Mouse (Mus musculus) forebrain, embryonic 11.5 days (tissue): ENCODE data around the gene Ddx55. TPM values are rescaled to one million over a fixed set of nuclear protein-coding genes. Genes with fewer than 3 reads are reported as not detected.

Source experiments
- ATAC-seq: fragments of 200-750 bp; cut with Nextera tagmentation; replicated peaks from 2 replicates; pipeline ENCODE4 v1.8.0; 2017; ENCODE audit warnings: moderate TSS enrichment; ENCODE audit not compliant: low FRiP score
- DNase-seq: peaks from one replicate; pipeline ENCODE4 v3.0.0-alpha.2; 2017; ENCODE audit warnings: low spot score
- H3K27ac ChIP-seq: fragments of 300-500 bp; sonication (generic); 2 replicates; pipeline ENCODE4 v1.5.1; 2014; ENCODE audit warnings: low read depth, low read length
- H3K27me3 ChIP-seq: fragments of 300-500 bp; sonication (generic); 2 replicates; pipeline ENCODE4 v1.6.1; 2014; ENCODE audit warnings: mild to moderate bottlenecking, low read length, mixed read lengths; ENCODE audit not compliant: control insufficient read depth, insufficient read depth
- H3K36me3 ChIP-seq: fragments of 300-500 bp; sonication (generic); 2 replicates; pipeline ENCODE4 v1.6.1; 2014; ENCODE audit warnings: mild to moderate bottlenecking, low read length, moderate library complexity, mixed read lengths; ENCODE audit not compliant: control insufficient read depth, insufficient read depth
- H3K4me1 ChIP-seq: fragments of 300-500 bp; sonication (generic); replicated peaks from 2 replicates; pipeline ENCODE4 v1.6.1; 2014; ENCODE audit warnings: low read length, mixed read lengths; ENCODE audit not compliant: control insufficient read depth, insufficient read depth
- H3K4me2 ChIP-seq: fragments of 300-500 bp; sonication (generic); 2 replicates; pipeline ENCODE4 v1.6.1; 2014; ENCODE audit warnings: low read depth, mild to moderate bottlenecking, low read length, moderate library complexity, mixed read lengths; ENCODE audit not compliant: severe bottlenecking
- H3K4me3 ChIP-seq: fragments of 300-500 bp; sonication (generic); 2 replicates; pipeline ENCODE4 v1.5.1; 2014; ENCODE audit warnings: low read depth, low read length
- H3K9ac ChIP-seq: fragments of 300-500 bp; sonication (generic); 2 replicates; pipeline ENCODE4 v1.6.1; 2014; ENCODE audit warnings: low read length
- H3K9me3 ChIP-seq: fragments of 300-500 bp; sonication (generic); 2 replicates; pipeline ENCODE4 v1.6.1; 2016; ENCODE audit warnings: low read length, mixed read lengths; ENCODE audit not compliant: control insufficient read depth
- WGBS: fragments of 180-500 bp; shearing (Covaris S2); extraction: QIAGEN DNeasy Blood & Tissue Kit; methylation state at CpG from one replicate; pipeline ENCODE4 v1.1.7; 2014; 5-methylcytosine and 5-hydroxymethylcytosine counted together
- polyA plus RNA-seq: library from polyadenylated mRNA; unstranded; fragments of >200 nt; fragmentation: Nextera tagmentation; extraction: Ambion mirVana; gene quantifications from 2 replicates; pipeline ENCODE4 v1.2.1, GENCODE M21; 2014

Ddx55 gene
- polyA plus RNA-seq, 1 experiment from 2014 or later = 18.3 TPM

- H3K4me3 ChIP-seq = peak within 1 kb of the TSS; percentile 62
- peaks cover 16% of the 10 kb centered on the region for H3K4me1 ChIP-seq
- ATAC-seq = peak; percentile 95
- H3K27me3 ChIP-seq = no peaks in the 10 kb centered on the region
- under 1% methylated on average over 83 of the region's 96 CpGs for WGBS
- peak; percentile 93 for DNase-seq
- H3K4me2 ChIP-seq = peak within 1 kb of the TSS; percentile 54
- H3K36me3 ChIP-seq = no peaks in the 10 kb centered on the region
- H3K27ac ChIP-seq = peak within 1 kb of the TSS; percentile 55
- H3K9ac ChIP-seq = peak within 1 kb of the TSS; percentile 70
- H3K9me3 ChIP-seq = no peaks in the 10 kb centered on the region
Observed at GRCm38 (mm10) chr5:124530655-124531582, 21.7 kb upstream of the Ddx55 start, which contains the start of gene Rilpl1. Gene Rilpl1 (minus strand): TSS chr5:124531391.

- Histone ChIP-seq H3K4me2 (peak overlapping the region; percentile 54), H3K9me3 (no peaks in the 10 kb centered on the region), H3K36me3 (no peaks in the 10 kb centered on the region), H3K27me3 (no peaks in the 10 kb centered on the region), H3K9ac (peak overlapping the region; percentile 70), H3K4me3 (peak overlapping the region; percentile 62), H3K27ac (peak overlapping the region; percentile 55; the same call in 1 of the 2 replicates), H3K4me1 (peaks cover 16% of the 10 kb centered on the region)
- no peak for DNase-seq
- ATAC-seq = peak; percentile 72; the same call in 1 of the 2 replicates
- 9% methylated on average over 14 of the region's 14 CpGs for WGBS
Observed at GRCm38 (mm10) chr5:124531583-124531930, 21.1 kb upstream of the Ddx55 start.

GRCm38 (mm10) chr5:124532451-124532850 lies 20.2 kb upstream of the Ddx55 start:
- DNase-seq = no peak

GRCm38 (mm10) chr5:124535016-124535415 lies 17.6 kb upstream of the Ddx55 start:
- Histone ChIP-seq H3K4me2 (no peak overlapping the region), H3K9me3 (no peaks in the 10 kb centered on the region), H3K36me3 (no peaks in the 10 kb centered on the region), H3K9ac (no peak overlapping the region), H3K4me3 (no peak overlapping the region), H3K4me1 (peaks cover 4% of the 10 kb centered on the region; the same call in 1 of the 2 replicates), H3K27ac (no peak overlapping the region), H3K27me3 (no peaks in the 10 kb centered on the region)
- WGBS = 79% methylated on average over 5 of the region's 5 CpGs
- no peak for ATAC-seq
- DNase-seq = no peak

More at GRCm38 (mm10) chr5:124532451-124532850, 20.2 kb upstream of the Ddx55 start:
- Histone ChIP-seq H3K4me1 (peaks cover 16% of the 10 kb centered on the region), H3K27me3 (no peaks in the 10 kb centered on the region), H3K4me3 (no peak overlapping the region), H3K36me3 (no peaks in the 10 kb centered on the region), H3K27ac (no peak overlapping the region), H3K9ac (no peak overlapping the region), H3K9me3 (no peaks in the 10 kb centered on the region), H3K4me2 (no peak overlapping the region)
- 38% methylated on average over 7 of the region's 7 CpGs for WGBS
- ATAC-seq = no peak

- no peak for ATAC-seq
Observed at GRCm38 (mm10) chr5:124536776-124537175, 15.9 kb upstream of the Ddx55 start.

GRCm38 (mm10) chr5:124538813-124539792 lies 13.6 kb upstream of the Ddx55 start:
- no peak overlapping the region for H3K27ac ChIP-seq
- peaks cover 3% of the 10 kb centered on the region; the same call in 1 of the 2 replicates for H3K4me1 ChIP-seq
- WGBS = 80% methylated on average over 15 of the region's 16 CpGs
- no peaks in the 10 kb centered on the region for H3K9me3 ChIP-seq
- no peak for DNase-seq
- no peak overlapping the region for H3K9ac ChIP-seq
- H3K4me2 ChIP-seq = no peak overlapping the region
- no peaks in the 10 kb centered on the region; the same call in 1 of the 2 replicates for H3K36me3 ChIP-seq
- H3K27me3 ChIP-seq = no peaks in the 10 kb centered on the region
- no peak for ATAC-seq
- no peak overlapping the region for H3K4me3 ChIP-seq

More at GRCm38 (mm10) chr5:124536776-124537175, 15.9 kb upstream of the Ddx55 start:
- Histone ChIP-seq H3K36me3 (no peaks in the 10 kb centered on the region), H3K4me2 (peak overlapping the region; percentile 34; the same call in 1 of the 2 replicates), H3K4me3 (no peak overlapping the region; the same call in 1 of the 2 replicates), H3K9me3 (no peaks in the 10 kb centered on the region), H3K9ac (0 out of 2 replicates have a peak overlapping the region, but pooled peaks have one; percentile 5), H3K27ac (no peak overlapping the region), H3K4me1 (peaks cover 1% of the 10 kb centered on the region; the same call in 1 of the 2 replicates), H3K27me3 (no peaks in the 10 kb centered on the region)
- WGBS = 3% methylated on average over 17 of the region's 17 CpGs
- peak; percentile 59 for DNase-seq

- WGBS = 75% methylated on average over 4 of the region's 4 CpGs
- H3K36me3 ChIP-seq = no peaks in the 10 kb centered on the region; the same call in 1 of the 2 replicates
- ATAC-seq = no peak
- peaks cover 3% of the 10 kb centered on the region; the same call in 1 of the 2 replicates for H3K4me1 ChIP-seq
- no peak overlapping the region for H3K27ac ChIP-seq
- DNase-seq = no peak
- peak overlapping the region; percentile 93 for H3K4me3 ChIP-seq
- peak overlapping the region; percentile 39; the same call in 1 of the 2 replicates for H3K9ac ChIP-seq
- no peaks in the 10 kb centered on the region for H3K27me3 ChIP-seq
- no peaks in the 10 kb centered on the region for H3K9me3 ChIP-seq
- no peak overlapping the region; the same call in 1 of the 2 replicates for H3K4me2 ChIP-seq
Observed at GRCm38 (mm10) chr5:124539905-124540304, 12.8 kb upstream of the Ddx55 start.

GRCm38 (mm10) chr5:124540383-124540786 lies 12.3 kb upstream of the Ddx55 start, which contains the start of gene Tmed2:
Gene Tmed2 (plus strand): TSS chr5:124540695.
- 1% methylated on average over 35 of the region's 35 CpGs for whole genome bisulfite sequencing
- no peaks in the 10 kb centered on the region for H3K9me3 ChIP-seq
- DNase-seq (peak; percentile 96), ATAC-seq (peak; percentile 96)
- H3K4me3 ChIP-seq = peak within 1 kb of the TSS; percentile 93
- H3K9ac ChIP-seq = peak within 1 kb of the TSS; percentile 86
- peak within 1 kb of the TSS; percentile 74 for H3K4me2 ChIP-seq
- H3K36me3 ChIP-seq = no peaks in the 10 kb centered on the region; the same call in 1 of the 2 replicates
- H3K27ac ChIP-seq = no peak within 1 kb of the TSS
- H3K27me3 ChIP-seq = no peaks in the 10 kb centered on the region
- H3K4me1 ChIP-seq = peaks cover 3% of the 10 kb centered on the region; the same call in 1 of the 2 replicates
